Mouse (Mus musculus): ENCODE data around the gene Itgae.

The Itgae gene

DNA sequence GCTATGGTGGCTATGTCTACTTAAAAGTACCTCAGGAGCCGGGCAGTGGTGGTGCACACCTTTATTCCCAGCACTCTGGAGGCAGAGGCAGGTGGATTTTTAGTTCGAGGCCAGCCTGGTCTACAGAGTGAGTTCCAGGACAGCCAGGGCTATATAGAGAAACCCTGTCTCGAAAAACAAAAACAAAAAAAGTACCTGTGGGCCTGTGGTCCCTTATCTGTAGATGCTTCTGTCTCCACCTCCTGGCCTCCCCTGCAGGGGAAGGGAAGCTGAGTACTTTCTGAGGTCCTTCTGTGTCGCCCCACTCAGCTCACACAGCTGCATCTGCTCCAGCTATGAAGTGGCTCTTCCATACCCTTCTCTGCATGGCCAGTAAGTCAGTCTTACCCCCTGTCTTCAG lies at the start of gene Itgae:
Gene Itgae (plus strand): TSS at position 301 of the 400 bp plus-strand sequence.
- DNase-seq = no peak

DNA sequence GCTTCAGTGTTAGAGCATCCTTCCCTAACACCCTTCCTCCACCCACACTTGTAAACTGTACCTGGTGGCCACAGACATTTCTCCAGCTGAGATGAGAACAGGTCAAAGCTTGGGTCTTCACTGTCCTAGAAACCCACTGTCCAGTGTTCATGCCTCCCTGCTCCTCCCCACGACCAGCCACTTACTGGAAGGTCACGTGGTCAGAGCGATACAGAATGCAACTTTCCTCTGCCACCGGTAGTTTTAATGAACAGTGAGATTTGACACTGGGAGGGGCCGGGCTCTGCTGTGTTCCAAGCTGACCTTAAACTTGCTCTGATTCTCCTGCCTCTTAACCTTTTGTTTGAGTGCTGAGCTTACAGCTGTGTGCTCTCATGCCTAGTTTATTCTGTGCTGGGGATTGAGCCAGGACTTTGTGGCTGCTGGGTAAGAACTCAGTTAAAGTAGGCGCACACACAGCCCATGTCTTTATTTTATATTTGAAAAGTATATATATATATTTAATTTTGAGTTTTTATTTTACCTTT lies 46.1 kb upstream of the Itgae start:
- no peak for DNase-seq

DNA sequence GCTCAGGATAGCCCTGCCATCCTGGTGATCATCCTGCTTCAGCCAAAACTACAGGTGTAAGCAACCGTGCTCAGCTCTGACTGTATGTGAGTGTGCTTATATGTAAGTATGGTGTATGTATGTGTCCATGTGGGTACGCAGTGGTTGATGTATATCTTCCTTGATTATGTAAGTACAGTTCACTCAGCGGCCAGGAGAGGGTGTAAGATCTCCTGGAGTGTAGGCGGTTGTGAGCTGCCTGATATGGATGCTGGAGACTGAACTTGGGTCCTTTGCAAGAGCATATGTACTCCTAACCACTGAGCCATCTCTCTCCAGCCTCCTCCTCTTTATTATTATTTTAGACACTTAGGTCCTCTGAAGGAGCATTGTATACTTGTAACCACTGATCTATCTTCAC lies 45.6 kb upstream of the Itgae start:
- no peak for DNase-seq

DNA sequence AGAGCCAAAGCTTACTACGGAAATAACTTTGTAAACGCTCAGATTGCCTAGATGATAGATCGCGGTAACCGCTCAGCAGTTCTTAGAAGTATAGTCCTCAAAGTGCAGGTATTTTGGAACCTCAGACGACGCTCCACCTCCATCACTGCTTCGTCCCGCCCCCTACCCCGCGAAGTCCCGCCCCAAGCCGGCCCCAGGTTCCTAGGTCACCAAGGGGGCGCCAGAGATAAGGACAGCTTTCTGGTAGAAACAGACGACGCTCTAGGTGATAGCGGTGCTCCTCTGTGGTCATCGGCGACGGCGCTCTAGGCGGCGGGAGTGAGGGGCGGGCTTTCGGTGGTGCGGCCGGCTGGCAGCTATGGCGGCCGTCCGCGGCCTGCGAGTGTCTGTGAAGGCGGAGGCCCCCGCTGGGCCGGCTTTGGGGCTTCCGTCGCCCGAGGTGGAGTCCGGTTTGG lies 42.8 kb upstream of the Itgae start, which contains the start of gene Ncbp3:
Gene Ncbp3 (plus strand): TSS at position 242 of the 455 bp plus-strand sequence.
- peak; percentile 95 to 96 for DNase-seq

DNA sequence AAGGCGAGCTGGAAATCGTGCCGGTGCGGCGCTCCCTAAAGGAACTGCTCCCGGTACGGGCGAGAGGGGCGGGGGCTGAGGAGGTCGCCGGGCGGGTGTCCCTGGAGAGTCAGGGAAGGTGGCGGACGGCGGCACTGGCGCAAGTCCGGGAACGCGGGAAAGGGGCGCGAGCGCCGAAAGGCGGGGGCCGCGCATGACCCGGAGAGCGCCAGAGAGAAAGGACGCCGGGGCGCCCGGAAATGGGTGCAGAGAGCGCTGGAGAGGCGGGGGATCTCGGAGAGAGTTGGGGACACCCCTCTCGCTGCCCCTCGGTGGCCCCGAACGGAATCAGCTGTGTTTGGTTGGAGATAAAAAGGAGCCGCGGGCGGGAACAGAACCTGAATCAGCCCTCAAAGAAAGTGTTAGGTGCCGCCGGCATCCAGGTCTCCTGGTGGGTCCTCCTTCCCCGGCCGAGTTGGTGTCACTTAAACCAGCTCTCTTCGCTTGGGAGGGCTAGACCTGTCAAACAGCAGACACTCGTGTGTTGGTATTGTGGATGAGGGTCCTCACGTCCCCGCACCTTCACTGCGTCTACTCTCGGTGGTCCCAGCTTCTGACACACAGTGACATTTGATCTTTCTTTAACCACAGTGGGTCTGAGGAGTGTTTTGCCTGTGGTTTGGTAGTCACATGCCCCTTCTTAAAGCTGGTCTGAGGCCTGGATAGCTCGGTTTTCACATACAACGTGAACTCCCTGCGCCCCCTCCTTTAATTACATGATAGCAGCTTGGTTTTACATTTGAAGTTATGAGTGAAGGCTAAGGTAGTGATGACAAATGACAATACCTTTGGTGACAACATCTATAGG lies 42.1 kb upstream of the Itgae start:
- DNase-seq = no peak

DNA sequence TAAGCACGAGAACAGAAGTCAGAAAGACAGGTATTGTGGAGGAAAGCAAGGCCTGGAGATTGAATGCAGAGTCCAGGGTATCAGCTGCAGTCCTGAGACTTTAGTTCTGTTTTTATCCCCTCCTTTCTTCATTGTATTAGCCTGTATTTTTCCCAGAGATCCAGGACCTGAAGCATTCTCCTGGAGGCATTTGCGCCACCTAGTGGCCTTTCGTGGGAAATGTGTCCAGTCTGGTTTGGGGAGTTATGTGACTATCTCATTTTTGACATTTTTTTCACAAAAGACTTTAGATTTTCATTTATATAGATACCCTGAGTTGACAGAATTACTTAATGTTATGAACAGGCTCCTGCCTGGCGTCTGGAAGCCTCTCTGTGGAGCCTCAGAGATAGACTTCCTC lies 41.0 kb upstream of the Itgae start:
- peak; percentile 80 to 84 for DNase-seq

DNA sequence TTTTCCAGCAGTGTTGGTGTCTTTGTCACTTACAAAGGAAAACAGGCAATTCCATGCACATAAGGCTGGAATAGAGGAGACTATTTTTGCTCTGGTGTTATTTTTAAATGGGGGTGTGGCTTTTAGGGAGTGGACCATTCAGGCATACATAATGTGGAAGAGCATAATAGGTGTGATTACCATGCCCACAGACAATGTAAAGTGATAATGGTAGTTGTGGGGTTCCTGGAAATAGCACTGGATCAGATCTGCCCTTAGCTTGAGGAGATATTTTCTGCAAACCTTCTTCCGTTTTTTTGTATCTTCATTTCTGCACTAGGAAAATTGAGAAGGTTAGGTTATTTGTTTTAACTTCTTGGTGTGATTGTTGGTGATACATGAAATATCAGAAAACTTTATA lies 37.6 kb upstream of the Itgae start:
- DNase-seq = no peak

DNA sequence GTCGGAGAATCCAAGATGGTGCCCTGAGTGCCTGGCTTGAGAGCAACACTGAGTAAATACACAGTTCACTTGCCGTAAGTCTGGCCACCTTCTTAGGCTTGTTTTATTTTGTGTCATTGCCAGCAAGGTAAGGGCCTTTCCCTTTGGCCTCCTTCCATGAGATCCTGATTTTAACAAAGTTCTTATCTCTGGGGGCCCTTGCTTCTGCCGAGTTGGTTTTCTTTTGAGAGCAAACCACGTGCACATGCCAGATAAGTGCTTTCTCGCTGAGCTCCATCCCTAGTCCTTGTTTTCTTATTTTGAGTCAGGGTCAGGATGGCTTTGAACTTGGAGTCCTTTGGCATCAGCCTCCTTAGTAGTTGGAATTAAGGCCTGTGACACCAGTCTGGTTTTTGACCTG lies 32.7 kb upstream of the Itgae start:
- DNase-seq = no peak

DNA sequence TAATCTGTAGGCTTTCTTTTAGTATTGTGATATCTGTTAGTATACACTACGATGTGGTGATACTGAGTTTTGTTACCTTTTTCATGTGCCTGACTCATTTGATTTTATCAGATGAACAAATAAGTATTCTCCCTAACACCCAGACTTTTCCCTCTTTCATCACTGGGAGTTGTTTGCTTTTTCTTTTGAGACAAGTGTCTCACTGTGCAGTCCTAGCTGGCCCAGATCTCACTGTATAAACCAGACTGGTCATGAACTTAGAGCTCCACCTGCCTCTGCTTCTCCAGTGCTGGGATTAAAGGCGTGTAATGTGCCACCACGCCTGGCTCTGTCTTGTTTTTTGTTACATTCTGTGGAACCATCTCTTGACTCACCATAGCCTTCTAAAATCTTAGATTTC lies 30.8 kb upstream of the Itgae start:
- DNase-seq = no peak

DNA sequence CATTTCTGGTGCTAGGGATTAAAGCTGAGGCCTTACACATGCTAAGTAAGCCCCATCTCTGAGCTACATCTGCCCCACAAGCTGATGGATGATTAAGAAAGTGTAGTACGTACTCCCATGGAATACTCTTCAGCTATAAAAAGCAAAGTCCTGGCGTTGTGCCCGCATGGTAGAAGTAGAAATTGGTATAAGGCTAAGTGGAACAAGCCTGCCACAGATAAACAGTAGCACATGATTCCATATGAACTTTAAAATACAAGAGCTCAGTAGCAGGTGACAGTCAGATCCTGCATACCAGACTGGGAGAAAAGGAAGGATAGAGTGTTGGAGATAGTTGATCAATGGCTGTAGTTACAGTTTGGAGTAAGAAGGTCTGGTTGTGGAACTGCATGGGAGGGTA lies 29.0 kb upstream of the Itgae start:
- DNase-seq = no peak

DNA sequence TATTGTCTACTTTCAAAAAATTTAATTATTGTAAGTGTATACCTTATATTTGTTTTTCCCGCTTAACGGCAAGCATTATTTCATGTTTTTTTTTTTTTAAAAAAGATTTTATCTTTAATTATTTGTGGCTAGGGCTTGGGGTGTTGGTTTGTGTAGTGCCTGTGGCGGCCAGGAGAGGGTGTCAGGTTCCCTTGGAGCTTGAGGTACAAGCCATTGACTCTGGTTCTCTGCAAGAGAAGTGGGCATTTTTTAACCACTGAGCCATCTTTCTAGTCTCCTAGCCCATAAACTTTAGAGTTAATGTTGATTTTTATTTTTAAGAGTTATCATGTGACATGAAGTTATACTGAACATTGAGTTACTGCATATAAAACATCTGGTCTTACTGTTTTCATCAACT lies 18.5 kb upstream of the Itgae start:
- DNase-seq = peak; percentile 20 to 25

DNA sequence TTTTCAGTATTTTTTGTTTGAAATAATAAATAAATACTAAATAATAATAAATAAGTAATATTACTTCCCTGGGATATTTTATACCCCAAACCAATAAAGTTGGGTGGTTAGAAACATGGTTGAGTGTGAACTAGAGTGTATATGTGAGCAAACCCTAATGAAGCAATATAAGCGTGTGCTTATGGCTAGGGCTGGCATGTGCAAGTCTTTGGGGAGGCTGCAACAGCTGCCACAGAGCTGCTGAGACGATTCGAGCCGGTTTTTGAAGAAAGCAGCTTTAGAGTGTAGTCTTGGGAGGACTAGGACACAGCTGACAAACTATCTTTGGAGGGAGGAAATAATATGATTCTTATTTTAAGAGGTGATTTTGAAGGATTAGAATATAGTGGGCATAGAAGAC lies 14.1 kb upstream of the Itgae start:
- DNase-seq = no peak

DNA sequence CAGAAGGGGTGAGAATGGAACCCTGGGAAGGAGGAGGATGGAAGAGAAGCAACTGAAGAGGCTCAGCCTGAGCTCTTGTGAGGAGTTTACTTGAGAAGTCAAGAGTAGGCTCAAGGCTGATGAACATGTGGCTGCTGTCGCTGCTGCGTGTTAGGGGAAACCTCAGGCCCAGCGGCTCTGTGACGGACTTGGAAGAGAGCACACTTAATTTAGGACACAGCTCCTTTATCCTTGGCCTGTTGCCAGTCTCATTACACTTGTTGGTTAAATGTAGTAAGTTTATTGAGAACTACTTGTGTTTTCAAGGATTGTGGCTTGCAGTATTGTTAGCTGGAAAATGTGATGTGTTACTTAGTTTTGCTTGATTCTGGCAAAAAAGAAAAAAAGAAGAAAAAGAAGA lies 13.7 kb upstream of the Itgae start:
- no peak for DNase-seq

DNA sequence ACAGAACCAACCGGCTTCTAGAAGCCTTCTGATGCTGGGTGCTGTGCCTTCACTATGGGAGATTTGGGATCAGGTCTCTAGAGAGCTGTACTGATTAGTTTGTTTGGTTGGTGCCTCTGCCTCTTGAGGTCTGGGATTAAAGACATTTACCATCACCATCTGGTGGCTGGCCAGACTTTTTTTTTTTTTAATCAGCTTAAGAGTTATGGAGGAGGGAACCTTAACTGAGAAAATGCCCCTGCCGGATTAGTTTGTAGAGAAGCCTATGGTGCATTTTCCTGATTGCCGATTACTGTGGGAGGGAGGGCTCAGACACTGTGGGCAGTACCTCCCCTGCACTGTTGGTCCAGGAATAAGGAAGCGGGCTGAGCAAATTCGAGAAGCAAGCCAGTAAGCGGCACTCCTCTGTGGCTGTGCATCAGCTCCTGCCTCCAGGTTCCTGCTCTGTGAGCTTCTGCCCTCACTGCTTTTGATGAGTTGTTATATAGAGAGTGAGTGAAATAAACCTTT lies 13.1 kb upstream of the Itgae start:
- no peak for DNase-seq

DNA sequence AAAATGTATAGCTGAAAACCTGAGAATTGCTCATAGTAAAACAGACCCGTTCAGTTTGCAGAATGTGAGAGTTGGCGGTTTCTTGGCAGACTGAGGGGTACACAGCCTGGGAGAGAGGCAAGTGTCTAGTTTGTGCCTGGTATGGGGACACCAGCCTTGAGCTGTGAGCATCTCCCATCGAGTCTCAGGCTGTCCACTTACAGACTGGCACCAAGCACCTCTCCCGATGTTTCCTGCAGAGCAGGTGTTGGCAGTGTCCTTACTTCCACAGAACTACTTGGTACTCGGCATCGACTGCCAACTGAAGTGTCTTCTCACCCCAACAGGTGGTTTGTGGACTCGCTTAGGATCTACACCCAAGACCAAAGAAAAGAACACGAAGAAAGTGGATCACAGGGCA lies 11.8 kb upstream of the Itgae start:
- no peak for DNase-seq

DNA sequence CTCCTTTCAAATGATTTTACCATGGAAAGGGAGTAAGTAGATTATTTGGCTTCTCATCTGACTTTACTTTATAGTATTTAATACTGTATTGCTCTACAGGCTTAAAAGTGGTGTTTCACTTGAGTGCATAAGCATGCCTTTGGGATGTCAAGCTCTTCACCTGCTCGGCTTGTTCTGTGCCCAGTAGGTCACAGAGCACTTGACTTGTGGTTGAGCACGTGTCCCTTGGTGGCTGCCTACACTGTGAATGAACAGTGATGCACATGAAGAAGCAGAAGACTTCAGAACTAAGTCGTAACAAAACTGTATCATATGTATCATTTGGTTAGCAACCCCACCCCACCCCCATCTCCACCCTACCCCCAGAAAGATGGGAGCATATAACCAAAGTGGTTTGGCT lies 10.1 kb upstream of the Itgae start:
- no peak for DNase-seq

DNA sequence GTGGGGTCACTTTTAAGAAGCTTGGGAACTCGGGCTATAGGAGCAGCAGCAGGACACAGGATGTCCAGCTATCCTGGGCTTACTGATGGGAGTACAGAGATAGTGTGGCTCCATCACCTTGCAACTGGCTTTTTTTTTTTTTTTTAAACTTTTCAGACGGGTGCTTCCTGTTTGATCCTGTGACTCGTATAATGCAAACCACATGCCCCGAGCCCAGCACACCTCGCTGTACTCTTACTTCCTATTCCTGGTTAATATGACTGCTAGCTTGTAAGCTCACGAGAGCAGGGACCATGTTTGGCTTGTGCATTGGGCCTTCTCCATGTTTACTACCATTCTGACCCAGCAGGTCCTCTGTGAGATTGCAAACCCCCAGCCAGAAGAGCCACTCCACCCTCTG lies 6.1 kb upstream of the Itgae start:
- DNase-seq = no peak

DNA sequence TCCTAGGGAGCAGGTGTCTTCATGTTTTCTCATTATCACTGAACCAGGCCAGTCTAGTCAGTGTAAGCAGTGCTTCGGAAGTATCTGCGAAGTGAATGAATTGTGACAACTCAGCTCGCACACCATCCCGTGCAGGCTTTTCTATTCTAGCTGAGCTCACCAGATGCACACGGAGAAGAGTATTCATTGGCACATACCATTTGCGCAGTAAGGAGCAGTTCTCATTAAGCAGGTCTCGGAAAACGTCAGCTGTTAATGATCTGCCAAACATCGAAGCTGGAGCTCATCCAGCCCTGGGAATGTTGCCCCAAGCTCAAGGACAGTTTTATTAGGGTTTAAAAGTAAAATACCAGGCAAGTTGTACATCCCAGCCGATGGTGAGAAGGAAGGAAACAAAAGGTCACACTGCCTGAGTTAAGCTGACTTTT lies 5.6 kb upstream of the Itgae start:
- DNase-seq = no peak

DNA sequence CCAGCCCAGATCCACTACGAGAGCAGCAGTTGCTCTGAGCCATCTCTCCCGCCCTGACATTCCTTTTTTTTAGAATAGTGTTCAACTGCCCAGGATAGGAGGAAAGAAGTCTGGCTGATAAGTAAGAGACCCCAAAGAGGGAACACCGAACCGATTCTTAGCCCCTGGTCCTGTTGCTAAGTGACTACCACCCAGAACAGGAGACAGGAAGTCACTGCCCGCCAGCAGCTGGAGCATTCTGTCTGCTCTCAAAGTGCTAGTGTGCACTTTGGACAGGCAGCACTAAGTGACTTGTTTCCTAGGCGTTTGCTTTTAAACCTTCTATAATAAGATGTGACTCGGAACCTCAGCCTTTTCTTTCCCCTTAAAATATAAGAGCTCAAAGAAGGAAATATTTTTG lies 5.0 kb upstream of the Itgae start:
- DNase-seq = no peak

DNA sequence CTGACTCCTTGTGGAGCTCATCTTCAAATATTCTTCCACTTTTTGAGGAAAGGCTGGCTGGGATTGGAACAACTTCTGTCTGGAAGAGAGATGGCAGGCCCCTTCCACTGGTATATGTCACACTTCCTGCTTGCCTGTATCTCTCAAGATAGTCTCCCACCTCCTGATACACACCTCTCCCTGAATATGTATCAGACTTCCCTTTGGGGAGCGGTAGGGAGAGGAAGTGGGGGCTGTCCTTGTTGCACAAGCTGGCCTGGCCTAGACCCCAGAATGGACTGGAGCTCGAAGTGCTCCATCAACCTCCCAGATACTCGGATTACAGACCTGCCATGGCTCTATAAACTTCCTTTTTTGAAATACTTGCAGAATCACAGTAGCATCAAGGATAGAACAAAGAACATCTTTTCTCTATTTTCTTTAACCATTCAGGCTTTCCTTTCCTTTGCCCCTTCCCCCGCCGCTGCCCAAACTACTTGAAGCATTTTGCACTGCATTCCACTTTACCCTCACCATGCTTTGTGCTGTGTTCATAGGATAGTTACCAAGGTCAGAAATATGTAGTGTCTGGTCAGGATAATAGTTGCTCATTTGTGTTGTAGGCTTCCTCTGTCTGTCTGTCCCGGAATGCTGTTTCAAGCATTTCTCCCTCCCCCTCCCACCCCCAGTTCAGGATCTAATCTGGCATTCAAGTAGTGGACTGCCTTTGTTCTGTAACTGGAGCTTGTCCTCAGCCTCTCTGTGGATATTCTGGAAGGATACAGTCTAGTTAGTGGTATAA lies 2.5 kb upstream of the Itgae start:
- DNase-seq = no peak

DNA sequence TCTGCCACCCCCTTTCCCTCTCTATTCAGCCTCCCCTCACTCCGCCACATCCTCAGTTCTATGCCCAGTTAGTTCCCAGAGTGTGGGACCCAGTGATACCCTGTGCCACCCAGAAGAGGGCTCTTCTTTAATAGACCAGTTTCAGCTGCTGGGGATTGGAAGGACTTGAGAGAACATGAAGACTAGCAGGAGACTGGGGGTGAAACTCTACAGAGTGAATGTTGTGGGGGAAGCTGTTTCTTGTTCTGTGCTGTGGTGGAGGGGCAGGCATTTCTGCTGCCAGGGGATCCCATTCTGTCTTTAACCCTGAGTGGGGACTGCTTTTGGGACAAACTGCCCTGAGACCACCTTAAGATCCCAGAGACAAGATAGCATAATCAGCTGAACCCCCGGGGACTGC lies 443 bp downstream of the Itgae start:
- no peak for DNase-seq

DNA sequence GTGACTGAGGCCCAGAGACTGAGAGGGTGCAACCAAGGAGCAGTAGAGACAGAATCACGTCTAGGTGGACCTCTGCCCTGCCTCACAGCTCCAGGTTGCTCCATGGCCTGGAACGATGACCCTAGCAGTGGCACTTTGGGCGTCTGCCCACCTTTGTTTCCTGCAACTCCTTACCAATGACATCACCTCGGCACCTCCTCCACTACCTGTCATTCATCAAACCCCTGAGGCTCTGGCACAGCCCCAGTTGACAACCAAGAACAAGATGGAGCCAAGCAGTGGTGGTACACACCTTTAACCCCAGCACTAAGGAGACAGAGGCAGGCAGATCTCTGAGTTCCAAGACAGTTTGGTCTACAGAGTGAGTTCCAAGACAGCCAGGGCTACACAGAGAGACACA lies 1.7 kb downstream of the Itgae start:
- no peak for DNase-seq

DNA sequence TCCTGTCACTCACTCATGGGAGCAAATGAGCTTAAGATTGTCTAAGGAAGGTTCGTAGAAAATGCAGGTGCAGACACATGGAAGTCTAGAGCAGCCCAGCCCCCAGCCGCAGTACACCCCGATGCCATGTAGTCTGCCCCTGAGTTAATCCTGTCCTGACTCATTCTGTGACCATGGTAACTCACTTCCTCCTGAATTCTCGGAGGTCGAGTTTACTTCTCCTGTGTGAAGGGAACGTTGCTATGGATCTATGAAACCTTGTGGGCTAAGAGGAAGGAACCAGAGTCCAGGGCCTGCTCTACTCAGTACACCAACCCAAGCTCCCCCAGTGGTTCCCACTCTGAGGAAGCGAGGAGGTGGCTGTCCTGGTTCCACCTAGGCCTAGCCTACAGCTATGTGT lies 2.5 kb downstream of the Itgae start:
- no peak for DNase-seq

All from cerebellum, postnatal 36 days (tissue).